Mouse (Mus musculus): ENCODE results near the gene Spon1. TPM values are rescaled to one million over a fixed set of nuclear protein-coding genes. Genes with fewer than 3 reads are reported as not detected.

Spon1 gene
- polyA plus RNA-seq, 1 experiment from 2014 or later: 79.1 TPM

DNA sequence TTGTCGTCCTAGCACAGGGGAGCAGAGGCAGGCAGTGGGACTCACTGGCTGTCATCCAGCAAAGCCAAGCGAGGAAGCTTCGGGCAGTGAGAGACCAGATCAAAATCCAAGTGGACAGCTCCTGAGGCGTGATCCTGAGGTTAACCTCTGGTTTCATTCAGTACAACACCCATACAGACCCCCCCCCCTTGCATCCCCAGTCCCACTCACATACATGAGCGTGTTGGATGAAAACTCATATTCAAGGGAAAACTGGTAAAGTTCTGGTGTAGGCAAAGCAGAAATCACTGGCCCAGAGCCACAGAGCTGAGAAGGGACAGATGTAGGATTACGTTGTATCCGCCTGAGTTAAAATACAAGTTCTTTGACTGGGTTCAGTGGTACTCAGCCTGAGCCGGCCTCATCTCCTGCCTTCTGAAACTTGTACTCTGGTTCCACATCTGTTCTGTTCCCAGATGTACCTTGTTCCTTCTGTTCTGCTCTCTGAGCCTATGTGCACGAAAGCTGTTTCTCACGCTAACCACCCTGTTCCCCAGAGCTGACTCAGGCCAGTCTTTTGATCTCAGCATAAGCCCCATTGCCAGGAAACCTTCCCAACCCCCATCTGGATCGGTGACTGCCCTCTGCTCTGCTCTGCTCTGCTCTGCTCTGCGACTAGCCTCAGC lies 143.5 kb downstream of the Spon1 start:
- H3K4me1 ChIP-seq (ENCODE audit: control insufficient read depth, insufficient read depth, low read length): no peaks in the 10 kb centered on the region; the same call in 1 of the 2 replicates
- no peak overlapping the region for H3K4me3 ChIP-seq (ENCODE audit: low read depth, low read length)
- H3K9ac ChIP-seq (ENCODE audit: low read length): no peak overlapping the region
- 36% methylated on average over 12 of the region's 12 CpGs for WGBS
- H3K4me2 ChIP-seq (ENCODE audit: low read depth): no peak overlapping the region
- H3K36me3 ChIP-seq (ENCODE audit: control insufficient read depth, insufficient read depth, low read length): no peaks in the 10 kb centered on the region
- no peak for DNase-seq (ENCODE audit: low spot score)
- H3K27me3 ChIP-seq (ENCODE audit: control insufficient read depth, insufficient read depth, low read length): no peaks in the 10 kb centered on the region
- H3K27ac ChIP-seq (ENCODE audit: low read depth, low read length): no peak overlapping the region
- no peak for ATAC-seq (ENCODE audit: insufficient read depth, low FRiP score, low TSS enrichment)
- no peaks in the 10 kb centered on the region for H3K9me3 ChIP-seq (ENCODE audit: control insufficient read depth, low read length)

- no peak overlapping the region for H3K27ac ChIP-seq (ENCODE audit: low read depth, low read length)
- DNase-seq (ENCODE audit: low spot score): no peak
- no peak overlapping the region for H3K4me2 ChIP-seq (ENCODE audit: low read depth)
- H3K36me3 ChIP-seq (ENCODE audit: control insufficient read depth, insufficient read depth, low read length): no peaks in the 10 kb centered on the region
- no peaks in the 10 kb centered on the region for H3K27me3 ChIP-seq (ENCODE audit: control insufficient read depth, insufficient read depth, low read length)
- no peaks in the 10 kb centered on the region; the same call in 1 of the 2 replicates for H3K4me1 ChIP-seq (ENCODE audit: control insufficient read depth, insufficient read depth, low read length)
- ATAC-seq (ENCODE audit: insufficient read depth, low FRiP score, low TSS enrichment): no peak
- H3K4me3 ChIP-seq (ENCODE audit: low read depth, low read length): no peak overlapping the region
- 86% methylated on average over 7 of the region's 7 CpGs for WGBS
- no peaks in the 10 kb centered on the region for H3K9me3 ChIP-seq (ENCODE audit: control insufficient read depth, low read length)
- H3K9ac ChIP-seq (ENCODE audit: low read length): no peak overlapping the region
Observed at GRCm38 (mm10) chr7:113910856-113911255, 145.1 kb downstream of the Spon1 start.

GRCm38 (mm10) chr7:113915936-113916335 lies 150.1 kb downstream of the Spon1 start:
- H3K27me3 ChIP-seq (ENCODE audit: control insufficient read depth, insufficient read depth, low read length): no peaks in the 10 kb centered on the region
- no peak overlapping the region for H3K9ac ChIP-seq (ENCODE audit: low read length)
- H3K36me3 ChIP-seq (ENCODE audit: control insufficient read depth, insufficient read depth, low read length): no peaks in the 10 kb centered on the region
- ATAC-seq (ENCODE audit: insufficient read depth, low FRiP score, low TSS enrichment): no peak
- no peak overlapping the region for H3K27ac ChIP-seq (ENCODE audit: low read depth, low read length)
- no peak overlapping the region for H3K4me3 ChIP-seq (ENCODE audit: low read depth, low read length)
- H3K4me1 ChIP-seq (ENCODE audit: control insufficient read depth, insufficient read depth, low read length): no peaks in the 10 kb centered on the region
- H3K4me2 ChIP-seq (ENCODE audit: low read depth): no peak overlapping the region
- 83% methylated on average over 4 of the region's 4 CpGs for WGBS
- DNase-seq (ENCODE audit: low spot score): no peak
- H3K9me3 ChIP-seq (ENCODE audit: control insufficient read depth, low read length): no peaks in the 10 kb centered on the region

DNA sequence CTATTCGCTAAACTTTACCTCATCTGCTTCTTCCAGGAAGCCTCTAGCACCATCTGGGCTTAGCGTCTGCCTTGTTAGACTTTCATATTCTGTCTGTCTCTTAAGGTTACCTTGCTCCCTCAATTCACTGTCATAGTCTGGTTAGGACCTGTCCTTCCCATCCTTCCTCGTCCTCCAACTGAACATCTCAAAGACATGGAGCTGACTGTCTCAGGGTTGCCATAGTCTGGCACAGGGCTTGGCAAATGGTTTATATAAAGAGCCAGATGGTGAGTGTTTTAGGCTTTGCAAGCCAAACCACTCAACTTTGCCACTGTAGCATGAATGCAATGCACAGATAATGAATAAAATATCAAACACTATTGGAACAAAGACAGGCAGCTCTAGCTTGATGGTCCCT lies 153.1 kb downstream of the Spon1 start:
- ATAC-seq (ENCODE audit: insufficient read depth, low FRiP score, low TSS enrichment): no peak
- WGBS: 90% methylated on average over 3 of the region's 3 CpGs
- DNase-seq (ENCODE audit: low spot score): no peak

DNA sequence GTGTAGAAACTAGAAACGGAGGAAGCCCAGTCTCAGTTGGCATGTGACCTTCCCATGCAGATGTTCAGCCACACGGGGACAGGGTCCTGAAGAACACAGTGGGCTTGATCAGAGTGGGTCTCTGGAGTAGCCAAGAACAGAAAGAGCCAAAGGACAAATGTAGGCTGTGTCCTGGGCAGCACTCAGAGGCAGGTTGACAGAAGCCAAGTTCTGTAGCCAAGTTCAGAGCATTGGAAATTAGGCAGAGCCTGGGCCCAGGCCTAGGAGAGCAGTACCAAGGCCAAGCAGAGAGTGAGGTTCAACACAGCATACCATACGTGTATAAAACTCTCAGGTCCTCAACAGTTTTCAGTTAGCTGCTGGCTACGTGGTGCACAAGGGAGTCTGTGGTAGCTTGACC lies 153.7 kb downstream of the Spon1 start:
- H3K36me3 ChIP-seq (ENCODE audit: control insufficient read depth, insufficient read depth, low read length): no peaks in the 10 kb centered on the region
- DNase-seq (ENCODE audit: low spot score): no peak
- no peak overlapping the region for H3K27ac ChIP-seq (ENCODE audit: low read depth, low read length)
- ATAC-seq (ENCODE audit: insufficient read depth, low FRiP score, low TSS enrichment): no peak
- no peak overlapping the region for H3K9ac ChIP-seq (ENCODE audit: low read length)
- H3K9me3 ChIP-seq (ENCODE audit: control insufficient read depth, low read length): no peaks in the 10 kb centered on the region
- H3K27me3 ChIP-seq (ENCODE audit: control insufficient read depth, insufficient read depth, low read length): no peaks in the 10 kb centered on the region
- WGBS: 83% methylated on average over 4 of the region's 4 CpGs
- H3K4me2 ChIP-seq (ENCODE audit: low read depth): no peak overlapping the region
- H3K4me1 ChIP-seq (ENCODE audit: control insufficient read depth, insufficient read depth, low read length): no peaks in the 10 kb centered on the region
- H3K4me3 ChIP-seq (ENCODE audit: low read depth, low read length): no peak overlapping the region

More for the DNA sequence above, 153.1 kb downstream of the Spon1 start:
- Histone ChIP-seq H3K4me2 (ENCODE audit: low read depth) (no peak overlapping the region), H3K27ac (ENCODE audit: low read depth, low read length) (no peak overlapping the region), H3K9me3 (ENCODE audit: control insufficient read depth, low read length) (no peaks in the 10 kb centered on the region), H3K4me1 (ENCODE audit: control insufficient read depth, insufficient read depth, low read length) (no peaks in the 10 kb centered on the region), H3K9ac (ENCODE audit: low read length) (no peak overlapping the region), H3K36me3 (ENCODE audit: control insufficient read depth, insufficient read depth, low read length) (no peaks in the 10 kb centered on the region), H3K27me3 (ENCODE audit: control insufficient read depth, insufficient read depth, low read length) (no peaks in the 10 kb centered on the region), H3K4me3 (ENCODE audit: low read depth, low read length) (no peak overlapping the region)

DNA sequence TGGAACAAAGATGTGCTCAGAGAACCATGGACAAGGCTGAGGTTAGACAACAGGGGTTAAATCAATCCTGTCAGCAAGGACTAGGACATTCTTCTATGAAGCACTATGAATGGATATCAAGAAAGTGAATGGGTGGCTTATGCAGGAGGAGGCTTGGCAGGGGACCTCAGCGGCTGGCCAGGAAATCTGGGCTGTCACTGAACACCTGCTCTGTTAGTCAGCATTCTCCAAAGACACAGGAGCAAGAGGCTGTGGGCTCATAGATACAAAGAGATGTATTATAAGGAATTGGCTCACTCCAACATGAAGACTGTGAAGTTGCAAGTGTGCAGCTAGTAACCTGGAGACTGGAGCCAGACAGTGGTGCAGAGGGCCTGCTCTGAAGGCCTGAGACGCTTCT lies 154.3 kb downstream of the Spon1 start:
- no peaks in the 10 kb centered on the region for H3K9me3 ChIP-seq (ENCODE audit: control insufficient read depth, low read length)
- H3K27me3 ChIP-seq (ENCODE audit: control insufficient read depth, insufficient read depth, low read length): no peaks in the 10 kb centered on the region
- no peaks in the 10 kb centered on the region for H3K36me3 ChIP-seq (ENCODE audit: control insufficient read depth, insufficient read depth, low read length)
- ATAC-seq (ENCODE audit: insufficient read depth, low FRiP score, low TSS enrichment) (no peak), DNase-seq (ENCODE audit: low spot score) (no peak)
- H3K9ac ChIP-seq (ENCODE audit: low read length): no peak overlapping the region
- no peak overlapping the region for H3K4me2 ChIP-seq (ENCODE audit: low read depth)
- 78% methylated on average over 2 of the region's 2 CpGs for WGBS
- no peaks in the 10 kb centered on the region for H3K4me1 ChIP-seq (ENCODE audit: control insufficient read depth, insufficient read depth, low read length)
- H3K4me3 ChIP-seq (ENCODE audit: low read depth, low read length): no peak overlapping the region
- no peak overlapping the region for H3K27ac ChIP-seq (ENCODE audit: low read depth, low read length)

DNA sequence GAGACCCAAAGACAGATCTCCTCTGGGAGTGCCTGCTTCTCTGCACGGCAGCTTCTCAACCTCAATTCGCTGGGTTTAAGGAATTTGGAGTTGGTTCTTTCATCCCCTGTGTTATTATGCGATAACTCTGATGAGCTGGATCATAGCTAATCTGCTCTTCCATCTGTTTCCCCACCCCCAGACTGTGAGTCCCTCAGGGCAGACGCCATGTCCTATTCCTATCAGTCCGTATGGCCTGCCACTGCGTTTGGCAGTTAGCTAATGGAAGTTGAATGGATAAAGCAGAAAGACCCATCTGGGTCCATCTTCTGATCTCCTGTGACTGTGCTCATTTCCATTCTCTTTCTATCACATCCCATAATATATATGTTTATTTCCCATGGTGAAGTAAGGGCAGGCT lies 158.8 kb downstream of the Spon1 start:
- H3K36me3 ChIP-seq (ENCODE audit: control insufficient read depth, insufficient read depth, low read length): no peaks in the 10 kb centered on the region
- no peaks in the 10 kb centered on the region for H3K4me1 ChIP-seq (ENCODE audit: control insufficient read depth, insufficient read depth, low read length)
- no peak overlapping the region for H3K4me2 ChIP-seq (ENCODE audit: low read depth)
- H3K4me3 ChIP-seq (ENCODE audit: low read depth, low read length): no peak overlapping the region
- H3K9me3 ChIP-seq (ENCODE audit: control insufficient read depth, low read length): no peaks in the 10 kb centered on the region
- no peak overlapping the region for H3K9ac ChIP-seq (ENCODE audit: low read length)
- no peaks in the 10 kb centered on the region for H3K27me3 ChIP-seq (ENCODE audit: control insufficient read depth, insufficient read depth, low read length)
- no peak overlapping the region for H3K27ac ChIP-seq (ENCODE audit: low read depth, low read length)
- WGBS: 87% methylated on average over 6 of the region's 6 CpGs
- ATAC-seq (ENCODE audit: insufficient read depth, low FRiP score, low TSS enrichment) (no peak), DNase-seq (ENCODE audit: low spot score) (no peak)

- ATAC-seq (ENCODE audit: insufficient read depth, low FRiP score, low TSS enrichment): no peak
- no peak overlapping the region for H3K27ac ChIP-seq (ENCODE audit: low read depth, low read length)
- H3K9me3 ChIP-seq (ENCODE audit: control insufficient read depth, low read length): no peaks in the 10 kb centered on the region
- no peak overlapping the region for H3K4me2 ChIP-seq (ENCODE audit: low read depth)
- no peak for DNase-seq (ENCODE audit: low spot score)
- H3K27me3 ChIP-seq (ENCODE audit: control insufficient read depth, insufficient read depth, low read length): no peaks in the 10 kb centered on the region
- H3K9ac ChIP-seq (ENCODE audit: low read length): no peak overlapping the region
- WGBS: 88% methylated on average over 7 of the region's 7 CpGs
- H3K36me3 ChIP-seq (ENCODE audit: control insufficient read depth, insufficient read depth, low read length): no peaks in the 10 kb centered on the region
- H3K4me3 ChIP-seq (ENCODE audit: low read depth, low read length): no peak overlapping the region
- no peaks in the 10 kb centered on the region for H3K4me1 ChIP-seq (ENCODE audit: control insufficient read depth, insufficient read depth, low read length)
Observed at GRCm38 (mm10) chr7:113950888-113951287, 185.1 kb downstream of the Spon1 start.

DNA sequence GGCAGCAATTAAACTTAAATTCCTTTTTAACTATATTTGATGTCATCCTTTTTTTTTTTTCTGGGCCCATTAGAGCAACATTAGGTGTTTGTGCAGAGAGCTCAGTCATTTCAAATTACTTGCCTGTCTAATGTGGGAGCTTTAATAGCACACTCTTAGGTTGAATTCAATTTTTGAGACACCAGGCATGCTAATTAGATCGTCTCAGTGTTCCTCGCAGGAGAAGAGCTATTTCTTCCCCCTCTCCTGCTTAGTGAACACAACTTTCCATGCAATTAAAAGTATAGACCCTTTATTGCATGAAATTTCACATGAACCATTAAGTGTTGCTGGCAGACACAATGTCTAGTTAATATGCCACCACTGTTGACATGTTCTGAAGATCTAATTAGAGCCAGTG lies 189.6 kb downstream of the Spon1 start:
- Histone ChIP-seq H3K27me3 (ENCODE audit: control insufficient read depth, insufficient read depth, low read length) (no peaks in the 10 kb centered on the region), H3K9ac (ENCODE audit: low read length) (no peak overlapping the region), H3K4me3 (ENCODE audit: low read depth, low read length) (no peak overlapping the region), H3K4me2 (ENCODE audit: low read depth) (no peak overlapping the region), H3K9me3 (ENCODE audit: control insufficient read depth, low read length) (no peaks in the 10 kb centered on the region), H3K4me1 (ENCODE audit: control insufficient read depth, insufficient read depth, low read length) (no peaks in the 10 kb centered on the region), H3K27ac (ENCODE audit: low read depth, low read length) (no peak overlapping the region), H3K36me3 (ENCODE audit: control insufficient read depth, insufficient read depth, low read length) (no peaks in the 10 kb centered on the region)
- DNase-seq (ENCODE audit: low spot score) (no peak), ATAC-seq (ENCODE audit: insufficient read depth, low FRiP score, low TSS enrichment) (no peak)
- WGBS: 93% methylated on average over 2 of the region's 2 CpGs

Data from neural tube, embryonic 11.5 days (tissue).